Mouse (Mus musculus) hindbrain, embryonic 14.5 days (tissue): ENCODE measurements around the gene Slc4a1. TPM values are rescaled to one million over a fixed set of nuclear protein-coding genes. Genes with fewer than 3 reads are reported as not detected.
A peak's percentile ranks its signal among the peaks of the same experiment; 100 is the strongest.

Experiments used
- ATAC-seq: fragments of 200-750 bp; cut with Nextera tagmentation; 2 replicates; pipeline ENCODE4 v1.8.0; 2017; ENCODE audit warnings: moderate number of reproducible peaks, mild to moderate bottlenecking, moderate TSS enrichment, moderate library complexity; ENCODE audit not compliant: low FRiP score
- DNase-seq: peaks from one replicate; pipeline ENCODE4 v3.0.0-alpha.2; 2015; ENCODE audit warnings: low spot score
- H3K27ac ChIP-seq: fragments of 300-500 bp; sonication (generic); 2 replicates; pipeline ENCODE4 v1.5.1; 2014; ENCODE audit warnings: mild to moderate bottlenecking, moderate library complexity
- H3K27me3 ChIP-seq: fragments of 300-500 bp; sonication (generic); 2 replicates; pipeline ENCODE4 v1.6.1; 2014; ENCODE audit warnings: mild to moderate bottlenecking, low read length, mixed read lengths; ENCODE audit not compliant: control insufficient read depth, insufficient read depth
- H3K36me3 ChIP-seq: fragments of 300-500 bp; sonication (generic); replicated peaks from 2 replicates; pipeline ENCODE4 v1.6.1; 2014; ENCODE audit not compliant: control insufficient read depth, insufficient read depth
- H3K4me1 ChIP-seq: fragments of 300-500 bp; sonication (generic); replicated peaks from 2 replicates; pipeline ENCODE4 v1.6.1; 2014; ENCODE audit warnings: antibody characterized with exemption, low read length, mixed read lengths; ENCODE audit not compliant: control insufficient read depth, insufficient read depth
- H3K4me2 ChIP-seq: fragments of 300-500 bp; sonication (generic); replicated peaks from 2 replicates; pipeline ENCODE4 v1.6.1; 2014; ENCODE audit warnings: mild to moderate bottlenecking, moderate library complexity
- H3K4me3 ChIP-seq: fragments of 300-500 bp; sonication (generic); replicated peaks from 2 replicates; pipeline ENCODE4 v1.5.1; 2014; ENCODE audit warnings: mild to moderate bottlenecking, low read length
- H3K9ac ChIP-seq: fragments of 300-500 bp; sonication (generic); 2 replicates; pipeline ENCODE4 v1.6.1; 2014
- H3K9me3 ChIP-seq: fragments of 300-500 bp; sonication (generic); 2 replicates; pipeline ENCODE4 v1.6.1; 2016; ENCODE audit warnings: low read length; ENCODE audit not compliant: control insufficient read depth
- WGBS: fragments of 180-500 bp; shearing (Covaris S2); extraction: QIAGEN DNeasy Blood & Tissue Kit; methylation state at CpG from one replicate; pipeline ENCODE4 v1.1.7; 2014; 5-methylcytosine and 5-hydroxymethylcytosine counted together
- microRNA-seq: library from miRNA; unstranded; fragments of <30 nt; microRNA quantifications from one replicate; pipeline ENCODE4, GENCODE M21; 2016
- polyA plus RNA-seq: library from polyadenylated mRNA; unstranded; fragments of >200 nt; fragmentation: Nextera tagmentation; extraction: Ambion mirVana; gene quantifications from 2 replicates; pipeline ENCODE4 v1.2.1, GENCODE M21; 2014

The Slc4a1 gene
- polyA plus RNA-seq, 1 experiment from 2014 or later = 1.6 TPM

DNA sequence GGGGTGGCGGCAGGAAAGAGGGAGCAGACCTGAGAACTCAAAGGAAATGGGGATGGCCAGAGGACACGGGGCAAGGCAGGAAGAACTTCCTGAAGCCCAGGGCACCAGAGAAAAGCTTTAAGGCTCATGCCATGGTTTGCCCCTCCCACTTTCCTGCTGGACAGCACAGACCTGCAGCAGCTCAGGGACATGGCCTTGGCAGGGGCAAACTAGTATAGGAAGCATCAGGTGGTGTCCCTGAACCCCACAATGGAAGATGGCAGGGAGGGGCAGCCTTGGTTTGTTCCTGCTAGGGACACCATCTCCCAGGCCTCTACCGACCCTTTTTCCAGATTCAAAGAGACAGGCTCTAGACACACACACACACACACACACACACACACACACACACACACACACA is 60.6 kb downstream of the Slc4a1 start:
- ATAC-seq = no peak
- Histone ChIP-seq H3K9ac (no peak overlapping the region), H3K9me3 (no peaks in the 10 kb centered on the region), H3K4me2 (no peak overlapping the region), H3K27me3 (no peaks in the 10 kb centered on the region), H3K27ac (no peak overlapping the region), H3K36me3 (peaks cover 49% of the 10 kb centered on the region), H3K4me3 (no peak overlapping the region), H3K4me1 (peaks cover 9% of the 10 kb centered on the region; the same call in 1 of the 2 replicates)
- DNase-seq = no peak
- 63% methylated on average over 3 of the region's 3 CpGs for WGBS

DNA sequence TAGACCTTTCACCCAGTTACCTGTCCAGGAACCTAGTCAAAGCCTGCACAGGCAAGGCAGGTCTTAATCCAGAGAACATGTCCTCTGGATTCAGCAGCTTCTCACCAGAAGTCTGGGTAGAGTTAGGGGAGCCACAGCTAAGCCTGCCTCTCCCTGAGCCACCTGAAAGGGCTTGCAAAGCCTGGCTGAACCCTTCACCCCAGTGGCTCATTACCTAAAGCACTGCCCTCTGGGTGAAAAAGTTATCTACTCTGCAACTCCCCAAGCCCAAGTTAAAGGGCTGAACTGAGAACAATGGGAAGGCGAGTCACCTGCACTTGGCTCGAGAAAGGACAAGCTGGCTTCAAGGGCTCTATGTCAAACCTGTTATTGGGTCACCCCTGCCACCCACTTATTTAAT is 61.9 kb downstream of the Slc4a1 start:
- WGBS = 35% methylated on average over 2 of the region's 2 CpGs
- ATAC-seq (no peak), DNase-seq (no peak)
- no peak overlapping the region for H3K9ac ChIP-seq
- H3K27ac ChIP-seq = no peak overlapping the region
- peaks cover 2% of the 10 kb centered on the region; the same call in 1 of the 2 replicates for H3K4me1 ChIP-seq
- H3K36me3 ChIP-seq = peaks cover 36% of the 10 kb centered on the region
- no peak overlapping the region for H3K4me3 ChIP-seq
- no peaks in the 10 kb centered on the region for H3K9me3 ChIP-seq
- no peak overlapping the region for H3K4me2 ChIP-seq
- H3K27me3 ChIP-seq = no peaks in the 10 kb centered on the region

DNA sequence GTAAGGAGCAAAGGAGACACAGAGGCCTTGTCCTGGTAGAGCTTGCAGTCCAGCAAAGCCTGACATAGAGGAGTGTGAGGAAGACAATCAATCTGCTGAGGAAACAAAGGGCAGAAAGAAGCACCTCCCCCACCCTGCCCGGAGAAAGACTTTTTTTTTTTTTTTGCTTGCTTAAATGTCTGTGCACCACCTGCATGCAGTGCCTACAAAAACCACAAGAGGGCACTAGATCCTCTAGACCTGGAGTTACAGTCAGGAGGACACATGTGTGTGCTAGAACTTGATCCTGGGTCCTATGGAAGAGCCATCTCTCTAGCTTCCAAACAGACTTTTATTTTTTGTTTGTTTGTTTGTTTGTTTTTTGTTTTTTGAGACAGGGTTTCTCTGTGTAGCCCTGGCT is 66.2 kb downstream of the Slc4a1 start:
- no peak overlapping the region for H3K4me3 ChIP-seq
- DNase-seq = peak; percentile 76
- no peak for ATAC-seq
- H3K4me2 ChIP-seq = no peak overlapping the region
- no peak overlapping the region for H3K27ac ChIP-seq
- WGBS = 0% methylated on average over 1 of the region's 1 CpGs
- no peaks in the 10 kb centered on the region for H3K36me3 ChIP-seq
- no peaks in the 10 kb centered on the region for H3K27me3 ChIP-seq
- H3K9ac ChIP-seq = no peak overlapping the region
- no peaks in the 10 kb centered on the region for H3K9me3 ChIP-seq
- H3K4me1 ChIP-seq = peaks cover 13% of the 10 kb centered on the region

Small RNA genes lying within 50 kb of the gene (microRNA-seq; reads per million reads assigned to microRNA genes)
- gene Mir6930 = not detected

Other genes starting within 250 kb of the Slc4a1 start
- gene Nags, start 220.7 kb downstream of the Slc4a1 start, polyA plus RNA-seq = 0.09 TPM in 1 of 2 replicates, not detected in the other
- gene Tmem101, start 209.8 kb downstream of the Slc4a1 start, polyA plus RNA-seq = 32.7 and 35.0 TPM in 2 replicates
- 78.6 and 81.9 TPM in 2 replicates for gene Lsm12, start 180.9 kb downstream of the Slc4a1 start, polyA plus RNA-seq
- gene G6pc3, start 176.6 kb downstream of the Slc4a1 start, polyA plus RNA-seq = 39.9 and 42.3 TPM in 2 replicates
- 40.7 and 50.8 TPM in 2 replicates for gene Hdac5, start 136.0 kb downstream of the Slc4a1 start, polyA plus RNA-seq
- gene BC030867, start 117.3 kb downstream of the Slc4a1 start, polyA plus RNA-seq = 1.8 and 2.9 TPM in 2 replicates
- 0.07 and 0.18 TPM in 2 replicates for gene Asb16, start 97.5 kb downstream of the Slc4a1 start, polyA plus RNA-seq
- 74.3 and 77.8 TPM in 2 replicates for gene Tmub2, start 81.3 kb downstream of the Slc4a1 start, polyA plus RNA-seq
- 37.3 and 37.5 TPM in 2 replicates for gene Atxn7l3, start 69.6 kb downstream of the Slc4a1 start, polyA plus RNA-seq
- 70.0 and 76.0 TPM in 2 replicates for gene Ubtf, start 46.5 kb downstream of the Slc4a1 start, polyA plus RNA-seq
- gene Rundc3a, start 27.2 kb upstream of the Slc4a1 start, polyA plus RNA-seq = 106 TPM in 2 replicates
- gene Slc25a39, start 41.7 kb upstream of the Slc4a1 start, polyA plus RNA-seq = 154 and 157 TPM in 2 replicates
- gene Grn, start 64.1 kb upstream of the Slc4a1 start, polyA plus RNA-seq = 52.4 and 63.6 TPM in 2 replicates
- gene Fam171a2, start 81.5 kb upstream of the Slc4a1 start, polyA plus RNA-seq = 30.9 and 40.4 TPM in 2 replicates
- 5.0 and 8.4 TPM in 2 replicates for gene Itga2b, start 103.9 kb upstream of the Slc4a1 start, polyA plus RNA-seq
- 48.2 and 55.3 TPM in 2 replicates for gene Gpatch8, start 190.2 kb upstream of the Slc4a1 start, polyA plus RNA-seq
- 3.7 and 4.3 TPM in 2 replicates for gene Gm11627, start 213.3 kb upstream of the Slc4a1 start, polyA plus RNA-seq
- gene Fzd2, start 238.2 kb upstream of the Slc4a1 start, polyA plus RNA-seq = 8.2 and 9.2 TPM in 2 replicates